Mouse (Mus musculus): ENCODE data around the gene Camta2.

GRCm38 (mm10) chr11:70666687-70667086, 21.2 kb downstream of the Camta2 start:
- TF ChIP-seq CTCF (IDR thresholded peaks at IDR 0.05; ENCODE audit: low read depth) (no peak), EP300 (IDR thresholded peaks at IDR 0.05; ENCODE audit: low read depth) (no peak)
